Mouse (Mus musculus) hindbrain, embryonic 16.5 days (tissue): Measurements from ENCODE around the gene Elavl3. TPM values are rescaled to one million over a fixed set of nuclear protein-coding genes. Genes with fewer than 3 reads are reported as not detected.

Source experiments
- polyA plus RNA-seq: library from polyadenylated mRNA; unstranded; fragments of >200 nt; fragmentation: Nextera tagmentation; extraction: Ambion mirVana; gene quantifications from 2 replicates; pipeline ENCODE4 v1.2.1, GENCODE M21; 2015

Gene Elavl3
- polyA plus RNA-seq, 1 experiment from 2014 or later = 77.8 TPM

Other genes with a start within 250 kb of the Elavl3 start
- gene Angptl8, start 216.5 kb downstream of the Elavl3 start, polyA plus RNA-seq = 0.25 and 0.66 TPM in 2 replicates
- gene Dock6, start 199.4 kb downstream of the Elavl3 start, polyA plus RNA-seq = 16.0 and 17.3 TPM in 2 replicates
- 23.6 and 24.3 TPM in 2 replicates for gene Rab3d, start 133.8 kb downstream of the Elavl3 start, polyA plus RNA-seq
- 9.7 and 9.8 TPM in 2 replicates for gene Ccdc159, start 124.6 kb downstream of the Elavl3 start, polyA plus RNA-seq
- gene Tmem205, start 124.5 kb downstream of the Elavl3 start, polyA plus RNA-seq = 56.5 and 61.0 TPM in 2 replicates
- gene Plppr2, start 115.0 kb downstream of the Elavl3 start, polyA plus RNA-seq = 106 and 115 TPM in 2 replicates
- gene Swsap1, start 96.3 kb downstream of the Elavl3 start, polyA plus RNA-seq = 8.1 and 8.7 TPM in 2 replicates
- 1.2 and 1.4 TPM in 2 replicates for gene Epor, start 88.5 kb downstream of the Elavl3 start, polyA plus RNA-seq
- gene Rgl3, start 62.6 kb downstream of the Elavl3 start, polyA plus RNA-seq = 2.0 and 2.1 TPM in 2 replicates
- 5.9 and 6.4 TPM in 2 replicates for gene Ccdc151, start 49.4 kb downstream of the Elavl3 start, polyA plus RNA-seq
- 93.7 and 97.3 TPM in 2 replicates for gene Prkcsh, start 49.2 kb downstream of the Elavl3 start, polyA plus RNA-seq
- gene Gm49318, start 19.2 kb upstream of the Elavl3 start, polyA plus RNA-seq = not detected in 2 replicates
- gene Zfp653, start 19.4 kb upstream of the Elavl3 start, polyA plus RNA-seq = 16.6 and 16.7 TPM in 2 replicates
- 60.9 and 62.3 TPM in 2 replicates for gene Ecsit, start 33.4 kb upstream of the Elavl3 start, polyA plus RNA-seq
- 0.93 and 1.4 TPM in 2 replicates for gene Cnn1, start 47.2 kb upstream of the Elavl3 start, polyA plus RNA-seq
- gene Elof1, start 65.1 kb upstream of the Elavl3 start, polyA plus RNA-seq = 192 TPM in 2 replicates
- gene Acp5, start 83.7 kb upstream of the Elavl3 start, polyA plus RNA-seq = 0.49 and 1.5 TPM in 2 replicates
- 89.8 and 97.6 TPM in 2 replicates for gene Pigyl, start 104.8 kb upstream of the Elavl3 start, polyA plus RNA-seq
- gene Zfp872, start 136.1 kb upstream of the Elavl3 start, polyA plus RNA-seq = 0.79 and 1.1 TPM in 2 replicates
- 9.3 and 10.2 TPM in 2 replicates for gene Zfp809, start 173.7 kb upstream of the Elavl3 start, polyA plus RNA-seq
- gene Zfp599, start 207.9 kb upstream of the Elavl3 start, polyA plus RNA-seq = 7.1 and 7.4 TPM in 2 replicates